Mouse (Mus musculus): ENCODE results near the gene Strap. TPM values are rescaled to one million over a fixed set of nuclear protein-coding genes. Genes with fewer than 3 reads are reported as not detected.

Strap gene
- polyA plus RNA-seq, 1 experiment, result 18.8 TPM

- peaks cover 14% of the 10 kb centered on the region for H3K36me3 ChIP-seq (ENCODE audit: control insufficient read depth, insufficient read depth, low read length)
- TF ChIP-seq POLR2A (IDR thresholded peaks at IDR 0.05; ENCODE audit: low read depth, low read length) (no peak), CTCF (IDR thresholded peaks at IDR 0.05; ENCODE audit: extremely low read depth, insufficient read depth, insufficient read length, insufficient replicate concordance) (no peak)
- WGBS, result 43% methylated on average over 9 of the region's 9 CpGs
Measured at GRCm38 (mm10) chr6:137788976-137789590, 54.2 kb downstream of the Strap start.

DNA sequence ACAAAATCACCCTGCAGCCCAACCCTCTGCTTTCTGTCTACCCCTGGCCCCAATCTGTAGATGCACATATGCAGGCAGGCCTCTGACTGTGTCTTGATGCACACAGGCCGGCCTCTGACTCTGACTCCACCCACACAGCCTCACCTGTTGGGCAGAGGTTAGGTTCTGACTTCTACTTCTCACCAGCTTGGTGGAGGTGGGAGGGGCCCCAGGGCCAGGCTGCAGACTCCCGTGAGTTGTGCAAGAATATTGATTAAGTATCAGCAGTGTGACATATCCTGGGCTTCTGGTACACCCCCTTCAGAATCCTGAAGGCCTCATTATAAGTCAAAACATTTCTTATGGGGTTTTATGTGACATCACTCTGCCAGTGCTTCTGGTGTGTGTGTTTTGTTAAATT lies 54.8 kb downstream of the Strap start:
- Histone ChIP-seq H3K27ac (ENCODE audit: insufficient read depth, low read length) (no peak overlapping the region), H3K4me1 (ENCODE audit: control insufficient read depth, insufficient read depth, insufficient read length) (no peaks in the 10 kb centered on the region), H3K4me3 (ENCODE audit: extremely low read depth, insufficient read depth, insufficient read length) (no peak overlapping the region), H3K36me3 (ENCODE audit: control insufficient read depth, insufficient read depth, low read length) (peaks cover 13% of the 10 kb centered on the region), H3K27me3 (ENCODE audit: control insufficient read depth, insufficient read depth, low read length) (no peaks in the 10 kb centered on the region)
- 81% methylated on average over 2 of the region's 2 CpGs for WGBS
- TF ChIP-seq CTCF (IDR thresholded peaks at IDR 0.05; ENCODE audit: extremely low read depth, insufficient read depth, insufficient read length, insufficient replicate concordance) (no peak), POLR2A (IDR thresholded peaks at IDR 0.05; ENCODE audit: low read depth, low read length) (no peak)
- DNase-seq (ENCODE audit: low read depth in 1 of 2, low spot score in 2 of 2), result no peak

More at GRCm38 (mm10) chr6:137788976-137789590, 54.2 kb downstream of the Strap start:
- no peak overlapping the region for H3K27ac ChIP-seq (ENCODE audit: insufficient read depth, low read length)
- H3K4me1 ChIP-seq (ENCODE audit: control insufficient read depth, insufficient read depth, insufficient read length), result no peaks in the 10 kb centered on the region
- no peak overlapping the region for H3K4me3 ChIP-seq (ENCODE audit: extremely low read depth, insufficient read depth, insufficient read length)
- DNase-seq (ENCODE audit: low read depth in 1 of 2, low spot score in 2 of 2), result no peak
- H3K27me3 ChIP-seq (ENCODE audit: control insufficient read depth, insufficient read depth, low read length), result no peaks in the 10 kb centered on the region

DNA sequence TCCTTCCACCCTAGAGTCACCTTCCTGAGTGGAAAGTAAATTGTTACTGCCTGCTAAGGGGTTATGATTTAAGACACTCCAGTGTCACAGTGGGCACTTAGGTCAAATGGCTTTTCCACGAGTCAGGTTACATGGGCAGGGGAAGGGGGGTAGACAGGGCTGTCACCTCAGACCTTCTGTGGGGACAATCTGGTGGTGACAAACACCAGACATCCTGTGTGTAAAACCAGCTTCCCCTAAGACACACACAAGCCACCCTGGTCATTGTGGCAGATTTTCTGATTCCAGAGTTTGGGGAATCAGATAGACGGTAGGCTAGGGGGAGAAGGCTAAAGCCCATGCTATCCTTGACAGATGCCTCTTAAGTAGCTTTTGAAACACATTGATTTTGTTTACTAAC lies 60.6 kb downstream of the Strap start:
- no peak for TF ChIP-seq POLR2A (IDR thresholded peaks at IDR 0.05; ENCODE audit: low read depth, low read length)
- TF ChIP-seq CTCF (IDR thresholded peaks at IDR 0.05; ENCODE audit: extremely low read depth, insufficient read depth, insufficient read length, insufficient replicate concordance), result no peak
- no peaks in the 10 kb centered on the region for H3K4me1 ChIP-seq (ENCODE audit: control insufficient read depth, insufficient read depth, insufficient read length)
- 30% methylated on average over 2 of the region's 2 CpGs for WGBS
- peaks cover 22% of the 10 kb centered on the region for H3K36me3 ChIP-seq (ENCODE audit: control insufficient read depth, insufficient read depth, low read length)
- no peak for DNase-seq (ENCODE audit: low read depth in 1 of 2, low spot score in 2 of 2)
- no peak overlapping the region for H3K4me3 ChIP-seq (ENCODE audit: extremely low read depth, insufficient read depth, insufficient read length)
- H3K27me3 ChIP-seq (ENCODE audit: control insufficient read depth, insufficient read depth, low read length), result no peaks in the 10 kb centered on the region
- no peak overlapping the region for H3K27ac ChIP-seq (ENCODE audit: insufficient read depth, low read length)

DNA sequence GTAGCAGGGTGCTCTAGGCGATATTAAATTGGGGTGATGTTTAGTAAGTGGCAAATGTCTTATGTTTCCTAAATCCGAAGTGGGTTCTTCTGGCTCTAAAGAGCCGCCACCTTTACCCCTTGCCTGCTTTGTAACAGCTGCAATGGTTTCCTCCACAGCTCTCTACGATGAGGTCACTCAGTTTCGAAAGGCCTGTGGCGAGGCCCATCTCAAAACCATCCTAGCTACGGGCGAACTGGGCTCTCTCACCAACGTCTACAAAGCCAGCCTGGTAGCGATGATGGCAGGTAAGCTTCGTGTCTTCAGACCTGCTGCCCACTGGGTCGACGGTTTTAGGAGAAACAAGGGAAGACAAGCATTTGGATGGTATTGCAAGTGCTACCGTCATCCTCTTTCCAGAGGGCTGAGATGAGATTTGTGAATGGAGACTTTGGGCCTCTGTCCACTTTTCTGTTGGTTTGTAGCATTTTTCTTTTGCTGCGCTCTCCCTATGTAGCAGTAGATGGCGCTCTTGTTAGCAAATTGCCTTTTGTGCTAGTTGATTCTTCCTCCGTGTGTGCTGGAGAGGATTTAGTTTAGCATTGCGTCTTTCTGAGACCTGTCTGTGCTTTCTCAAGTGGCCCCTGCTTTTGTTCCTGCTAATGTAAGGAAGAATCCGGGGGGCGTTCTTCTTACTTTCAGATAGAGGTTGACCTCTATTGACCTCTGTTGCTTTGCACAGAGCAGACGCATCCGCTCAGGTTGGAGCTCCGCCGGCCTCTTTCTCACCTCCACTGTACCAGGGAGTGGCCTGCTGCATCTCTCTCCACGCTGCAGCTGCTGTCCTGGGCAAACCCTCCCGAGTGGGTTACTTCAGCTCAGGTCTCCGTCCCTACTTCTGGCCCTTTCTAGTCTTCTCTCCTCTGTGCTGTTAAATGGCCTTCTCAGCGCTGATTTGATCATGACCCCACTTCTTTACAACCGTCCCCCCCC lies 62.0 kb downstream of the Strap start:
- 90% methylated on average over 29 of the region's 29 CpGs for WGBS

DNA sequence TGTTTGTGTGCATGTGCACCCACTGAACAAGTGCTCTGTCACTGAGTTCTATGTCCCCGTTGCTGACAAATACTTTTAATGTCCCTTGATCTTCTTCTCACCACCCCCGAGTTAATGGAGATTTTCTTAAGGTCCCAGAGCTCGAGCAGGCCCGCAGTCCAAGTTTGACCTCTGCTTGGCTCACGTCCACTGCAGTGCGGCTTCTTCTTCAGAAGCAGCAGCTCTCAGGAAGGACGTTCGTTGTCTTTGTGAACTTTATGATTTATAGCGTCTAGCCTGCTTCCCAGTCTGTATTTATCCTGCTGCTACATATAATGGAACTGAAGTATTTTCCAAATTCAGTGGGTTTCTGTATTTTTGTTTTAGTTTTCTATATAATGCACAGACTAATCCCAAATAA lies 64.4 kb downstream of the Strap start:
- Histone ChIP-seq H3K4me1 (ENCODE audit: control insufficient read depth, insufficient read depth, insufficient read length) (no peaks in the 10 kb centered on the region), H3K27me3 (ENCODE audit: control insufficient read depth, insufficient read depth, low read length) (no peaks in the 10 kb centered on the region), H3K36me3 (ENCODE audit: control insufficient read depth, insufficient read depth, low read length) (peaks cover 26% of the 10 kb centered on the region), H3K4me3 (ENCODE audit: extremely low read depth, insufficient read depth, insufficient read length) (no peak overlapping the region), H3K27ac (ENCODE audit: insufficient read depth, low read length) (no peak overlapping the region)
- 93% methylated on average over 9 of the region's 9 CpGs for WGBS
- TF ChIP-seq CTCF (IDR thresholded peaks at IDR 0.05; ENCODE audit: extremely low read depth, insufficient read depth, insufficient read length, insufficient replicate concordance), result no peak
- no peak for TF ChIP-seq POLR2A (IDR thresholded peaks at IDR 0.05; ENCODE audit: low read depth, low read length)
- DNase-seq (ENCODE audit: low read depth in 1 of 2, low spot score in 2 of 2), result no peak

More for the DNA sequence above, 62.0 kb downstream of the Strap start:
- peaks cover 24% of the 10 kb centered on the region for H3K36me3 ChIP-seq (ENCODE audit: control insufficient read depth, insufficient read depth, low read length)
- no peaks in the 10 kb centered on the region for H3K4me1 ChIP-seq (ENCODE audit: control insufficient read depth, insufficient read depth, insufficient read length)
- no peaks in the 10 kb centered on the region for H3K27me3 ChIP-seq (ENCODE audit: control insufficient read depth, insufficient read depth, low read length)
- no peak overlapping the region for H3K27ac ChIP-seq (ENCODE audit: insufficient read depth, low read length)
- DNase-seq (ENCODE audit: low read depth in 1 of 2, low spot score in 2 of 2), result no peak
- no peak overlapping the region for H3K4me3 ChIP-seq (ENCODE audit: extremely low read depth, insufficient read depth, insufficient read length)
- TF ChIP-seq POLR2A (IDR thresholded peaks at IDR 0.05; ENCODE audit: low read depth, low read length) (no peak), CTCF (IDR thresholded peaks at IDR 0.05; ENCODE audit: extremely low read depth, insufficient read depth, insufficient read length, insufficient replicate concordance) (no peak)

Other genes starting within 250 kb of the Strap start
- gene Eps8, start 80.2 kb upstream of the Strap start, polyA plus RNA-seq (2012; rRNA removed), result 5.1 and 5.6 TPM in 2 replicates
- gene Dera, start 19.5 kb downstream of the Strap start, polyA plus RNA-seq (2012; rRNA removed), result 7.2 and 7.8 TPM in 2 replicates